Mouse (Mus musculus) bone marrow, adult 2 months (tissue): ENCODE results near the gene Pikfyve. TPM values are rescaled to one million over a fixed set of nuclear protein-coding genes. Genes with fewer than 3 reads are reported as not detected.

Source experiments
- H3K27ac ChIP-seq: fragments of 200-500 bp; 2 replicates; pipeline ENCODE4 v1.5.1; 2012; ENCODE audit warnings: low read depth, mild to moderate bottlenecking, control low read depth, inconsistent platforms, low read length; ENCODE audit not compliant: control insufficient read depth, poor library complexity, insufficient read depth
- H3K4me1 ChIP-seq: fragments of 200-500 bp; 2 replicates; pipeline ENCODE4 v1.6.1; 2011; ENCODE audit warnings: low read length; ENCODE audit not compliant: control insufficient read depth, insufficient read depth
- H3K4me3 ChIP-seq: fragments of 200-500 bp; replicated peaks from 2 replicates; pipeline ENCODE3; 2011; ENCODE audit warnings: mild to moderate bottlenecking, low read depth, low read length, control low read depth; ENCODE audit not compliant: control insufficient read depth
- CTCF ChIP-seq: fragments of 200-500 bp; IDR thresholded peaks from 2 replicates; pipeline ENCODE4 v1.5.1; 2011; ENCODE audit warnings: low read length, control low read depth; ENCODE audit not compliant: control insufficient read depth, insufficient read depth
- POLR2A ChIP-seq: fragments of 200-500 bp; IDR thresholded peaks from 2 replicates; pipeline ENCODE4 v1.6.1; 2011; ENCODE audit warnings: low read depth, mild to moderate bottlenecking, control low read depth, low read length, borderline replicate concordance; ENCODE audit not compliant: control insufficient read depth
- WGBS: fragments of 180-500 bp; shearing (Covaris S2); methylation state at CpG from one replicate; pipeline ENCODE4 v1.1.7; 2018; 5-methylcytosine and 5-hydroxymethylcytosine counted together
- polyA plus RNA-seq: library from polyadenylated mRNA; stranded (reverse); fragments of >200 nt; gene quantifications from 2 replicates; pipeline ENCODE4 v1.2.4, GENCODE M21; 2011; ENCODE audit warnings: low replicate concordance; ENCODE audit not compliant: missing spikeins, insufficient read depth, insufficient read length

The Pikfyve gene
- polyA plus RNA-seq, 1 experiment, result 10.0 TPM

DNA sequence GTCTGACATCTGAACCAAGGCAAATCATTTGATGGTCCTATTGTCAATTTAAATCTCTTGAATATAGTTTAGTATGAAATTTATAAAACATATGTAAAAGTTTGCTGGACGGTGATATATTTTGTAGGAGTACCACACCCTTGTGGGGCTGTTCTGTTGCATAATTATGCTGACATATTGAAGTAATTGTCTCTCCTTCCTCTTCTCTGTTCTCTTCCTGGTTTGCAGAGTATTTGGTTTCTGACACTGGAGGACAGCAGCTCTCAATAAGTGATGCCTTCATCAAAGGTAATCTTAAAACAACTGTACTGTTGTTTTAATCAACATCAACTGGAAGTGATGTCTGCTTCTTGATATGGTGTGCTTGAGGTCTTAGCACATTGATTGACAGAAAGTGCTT is 44.1 kb downstream of the Pikfyve start:
- TF ChIP-seq CTCF, result no peak
- WGBS, result 39% methylated on average over 1 of the region's 1 CpGs
- no peak overlapping the region for H3K4me3 ChIP-seq
- H3K27ac ChIP-seq, result no peak overlapping the region
- no peaks in the 10 kb centered on the region for H3K4me1 ChIP-seq

DNA sequence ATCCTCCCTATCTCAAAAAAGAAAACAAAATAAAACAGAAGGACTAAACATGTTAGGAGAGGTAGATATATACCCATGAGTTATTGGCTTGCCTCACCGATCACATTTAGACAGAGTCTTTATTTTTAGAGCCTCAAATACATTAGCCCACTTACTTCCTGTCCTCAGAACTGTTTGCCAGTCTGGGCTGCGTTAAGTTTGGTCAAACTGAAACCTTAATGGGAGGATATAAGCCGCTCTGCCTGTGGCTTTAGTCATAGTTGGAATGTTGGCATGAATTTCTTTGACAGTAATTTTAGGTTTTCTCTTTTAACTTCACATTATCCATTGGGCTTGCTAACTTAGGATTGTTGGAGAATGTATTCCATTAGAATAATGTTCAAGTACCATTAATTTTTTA is 51.2 kb downstream of the Pikfyve start:
- no peak overlapping the region for H3K4me3 ChIP-seq
- no peak overlapping the region for H3K27ac ChIP-seq
- H3K4me1 ChIP-seq, result no peaks in the 10 kb centered on the region
- WGBS, result 22% methylated on average over 3 of the region's 3 CpGs
- no peak for TF ChIP-seq POLR2A
- TF ChIP-seq CTCF, result no peak

DNA sequence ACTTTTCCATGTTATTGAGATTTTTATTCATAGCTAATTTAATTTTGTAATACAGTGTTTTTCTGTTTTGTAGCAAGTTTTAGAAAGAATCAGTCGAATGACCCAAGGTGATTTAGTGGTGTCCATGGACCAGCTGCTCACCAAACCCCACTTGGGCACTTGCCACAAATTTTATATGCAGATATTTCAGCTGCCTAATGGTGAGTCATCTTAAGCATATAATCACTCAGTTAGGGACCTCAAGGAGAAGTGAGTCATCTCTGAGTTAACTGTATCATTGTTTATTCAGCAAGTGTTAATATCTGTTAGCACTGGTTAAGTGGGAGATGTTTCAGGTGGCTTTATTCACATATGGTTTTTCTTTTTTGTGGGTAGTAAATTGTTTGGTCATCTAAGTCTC is 59.2 kb downstream of the Pikfyve start:
- no peak overlapping the region for H3K4me3 ChIP-seq
- no peaks in the 10 kb centered on the region for H3K4me1 ChIP-seq
- TF ChIP-seq POLR2A, result no peak
- TF ChIP-seq CTCF, result no peak
- 85% methylated on average over 1 of the region's 1 CpGs for WGBS
- no peak overlapping the region for H3K27ac ChIP-seq

DNA sequence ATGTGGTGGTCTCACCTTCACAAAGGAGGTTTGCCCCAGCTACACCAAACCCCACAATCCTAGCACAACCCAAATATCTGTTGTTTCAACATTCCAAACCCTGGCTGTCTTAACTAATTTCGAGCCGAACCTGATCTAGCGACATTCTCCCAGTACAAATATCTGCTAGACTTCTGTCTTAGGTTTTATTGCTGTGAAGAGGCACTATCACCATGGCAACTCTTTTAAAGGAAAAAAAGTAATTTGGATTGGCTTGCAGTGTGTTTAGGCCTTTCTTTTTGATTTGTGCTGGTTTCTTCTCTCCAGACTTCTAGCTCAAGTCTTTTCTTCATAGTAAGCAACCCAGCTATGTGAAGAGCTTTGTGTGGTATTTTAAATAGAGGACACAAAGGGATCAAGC is 94.0 kb downstream of the Pikfyve start:
- TF ChIP-seq POLR2A (no peak), CTCF (no peak)
- Histone ChIP-seq H3K27ac (no peak overlapping the region), H3K4me3 (no peak overlapping the region), H3K4me1 (no peaks in the 10 kb centered on the region)
- WGBS, result 93% methylated on average over 3 of the region's 3 CpGs

DNA sequence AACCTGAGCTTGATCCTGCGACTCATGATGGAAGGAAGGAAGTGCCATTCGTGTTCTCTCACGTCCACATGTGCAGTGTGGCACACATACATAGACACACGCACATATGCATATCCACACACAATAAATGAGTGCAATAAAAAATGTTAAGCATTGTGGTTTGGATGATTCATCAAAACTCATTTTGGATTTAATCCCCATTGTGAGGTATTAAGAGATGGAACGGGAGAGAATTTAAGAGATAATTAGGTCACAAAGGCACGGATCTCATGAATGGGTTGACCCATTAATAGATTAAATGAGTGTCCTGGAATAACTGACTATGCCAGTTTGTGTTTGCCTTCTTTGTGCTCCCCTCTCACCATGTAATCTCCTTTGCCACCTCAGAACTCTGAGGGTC is 95.3 kb downstream of the Pikfyve start, which contains the start of gene Pth2r:
Gene Pth2r, plus strand, starts transcription at position 301 of the 400 bp plus-strand sequence.
- 66% methylated on average over 6 of the region's 6 CpGs for WGBS

DNA sequence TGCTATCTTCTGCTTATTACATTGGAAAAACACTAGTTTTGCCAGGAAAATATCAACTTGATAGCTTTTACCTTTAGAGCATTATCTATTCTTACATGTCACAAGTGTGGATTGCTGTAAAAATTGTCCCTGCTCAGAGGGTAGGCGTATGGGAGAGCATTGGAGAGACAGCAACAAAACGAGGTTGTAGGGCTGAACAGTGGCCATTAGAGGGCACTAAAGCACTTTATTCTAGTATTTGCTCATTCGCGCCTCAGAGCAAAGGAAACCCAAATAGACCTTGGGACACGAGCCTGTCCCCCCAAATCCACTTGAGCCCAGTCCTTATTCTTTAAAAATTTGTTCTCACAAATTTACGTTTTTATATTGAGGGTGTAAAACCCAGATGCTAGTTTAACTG is 96.3 kb downstream of the Pikfyve start:
- Histone ChIP-seq H3K4me1 (no peaks in the 10 kb centered on the region), H3K27ac (no peak overlapping the region), H3K4me3 (no peak overlapping the region)
- peak; percentile 25; the same call in 1 of the 2 replicates for TF ChIP-seq CTCF
- TF ChIP-seq POLR2A, result no peak
- WGBS, result 10% methylated on average over 6 of the region's 6 CpGs

More for the DNA sequence above, 95.3 kb downstream of the Pikfyve start, which contains the start of gene Pth2r:
- no peak within 1 kb of the TSS for H3K27ac ChIP-seq
- TF ChIP-seq POLR2A (no peak), CTCF (no peak)
- H3K4me1 ChIP-seq, result no peaks in the 10 kb centered on the region
- H3K4me3 ChIP-seq, result no peak within 1 kb of the TSS

DNA sequence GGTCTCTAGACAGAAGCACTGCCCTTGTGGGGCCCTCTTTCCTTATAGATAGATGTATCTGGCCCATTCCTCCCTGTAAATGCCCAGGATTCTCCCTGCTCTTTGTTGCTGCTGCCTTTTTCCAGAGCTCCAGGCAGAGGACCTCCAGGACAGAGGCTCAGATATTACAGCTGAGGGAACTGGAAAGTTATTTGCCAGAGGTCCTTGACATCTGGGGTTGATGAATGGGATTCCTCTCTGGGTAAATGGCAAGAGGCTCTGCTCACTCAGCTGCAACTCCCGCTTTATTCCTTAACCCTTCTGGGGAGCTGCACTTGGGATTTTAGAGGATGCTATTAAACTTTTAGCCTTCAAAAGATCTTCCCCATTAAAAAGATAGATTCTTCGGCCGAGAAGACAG is 122.0 kb downstream of the Pikfyve start:
- WGBS, result 83% methylated on average over 3 of the region's 3 CpGs
- Histone ChIP-seq H3K4me1 (no peaks in the 10 kb centered on the region), H3K4me3 (no peak overlapping the region), H3K27ac (no peak overlapping the region)
- TF ChIP-seq CTCF (no peak), POLR2A (no peak)

DNA sequence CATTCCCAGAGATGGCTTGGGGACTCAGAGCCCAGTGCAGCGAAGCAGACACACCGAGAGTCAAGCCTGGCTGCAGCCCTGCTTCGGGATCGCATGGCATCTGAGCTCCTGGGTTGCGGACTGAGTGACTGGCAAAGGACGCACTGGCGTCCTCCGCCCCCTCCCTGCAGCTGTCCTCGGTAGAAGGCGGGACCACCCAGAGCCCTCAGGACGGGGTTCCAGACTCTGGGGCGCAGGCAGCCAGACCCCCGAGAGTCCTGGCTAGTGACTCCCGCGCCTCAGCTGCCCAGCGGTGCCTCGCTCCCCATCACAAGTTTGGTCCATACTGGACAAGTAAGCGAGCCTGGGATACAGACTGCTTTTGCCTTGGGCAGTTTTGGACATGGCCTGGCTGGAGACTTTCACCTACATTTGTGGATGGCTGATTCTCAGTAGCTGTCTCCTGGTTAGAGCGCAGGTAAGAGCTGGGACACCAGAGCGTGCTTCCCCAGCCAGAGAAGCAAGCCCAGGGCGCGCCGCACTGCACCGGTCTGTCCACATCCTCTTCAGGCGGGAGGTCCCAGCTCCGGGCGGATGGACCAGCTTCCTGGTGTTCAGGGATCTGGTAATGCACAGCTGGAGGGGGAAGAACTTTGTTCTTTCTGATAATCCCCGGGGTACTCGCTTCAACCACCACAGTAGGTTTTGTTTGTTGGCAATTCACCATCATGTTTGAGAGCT is 124.9 kb downstream of the Pikfyve start:
- H3K27ac ChIP-seq, result no peak overlapping the region
- no peaks in the 10 kb centered on the region for H3K4me1 ChIP-seq
- TF ChIP-seq POLR2A (no peak), CTCF (no peak)
- no peak overlapping the region for H3K4me3 ChIP-seq
- 7% methylated on average over 29 of the region's 29 CpGs for WGBS

DNA sequence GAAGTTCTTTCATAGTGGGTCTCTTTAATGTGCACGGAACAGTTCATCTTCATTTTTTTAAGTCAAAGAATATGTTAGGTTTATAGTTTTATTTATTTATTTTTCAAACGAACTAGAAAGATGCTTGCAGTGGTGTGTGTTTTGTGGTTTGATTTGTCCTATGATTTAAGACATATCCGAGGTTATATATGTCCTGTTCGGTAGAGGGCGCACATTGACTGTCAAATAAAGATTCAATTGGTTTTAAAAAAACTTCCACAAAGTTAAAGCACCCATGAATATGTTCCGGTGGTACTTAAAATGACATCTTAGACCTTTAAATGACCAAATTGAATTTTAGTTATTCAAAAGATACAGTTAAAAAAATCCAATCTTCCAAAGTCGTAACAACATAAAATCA is 125.6 kb downstream of the Pikfyve start:
- 10% methylated on average over 7 of the region's 7 CpGs for WGBS
- no peak for TF ChIP-seq CTCF
- TF ChIP-seq POLR2A, result no peak
- no peak overlapping the region for H3K27ac ChIP-seq
- no peaks in the 10 kb centered on the region for H3K4me1 ChIP-seq
- H3K4me3 ChIP-seq, result no peak overlapping the region
